Mouse (Mus musculus) liver, embryonic 14.5 days (tissue): ENCODE data around the gene Urb2. TPM values are rescaled to one million over a fixed set of nuclear protein-coding genes. Genes with fewer than 3 reads are reported as not detected.

Experiments used
- ATAC-seq: fragments of 200-750 bp; cut with Nextera tagmentation; 2 replicates; pipeline ENCODE4 v1.8.0; 2017; ENCODE audit warnings: moderate number of reproducible peaks, mild to moderate bottlenecking, moderate library complexity; ENCODE audit not compliant: insufficient read depth
- DNase-seq, 3 experiments: peaks; one replicate each; pipeline ENCODE4 v3.0.0-alpha.2; 2012 to 2013; ENCODE audit warnings: low read depth in 3 of 3, low spot score in 3 of 3
- H3K27ac ChIP-seq: fragments of 300-500 bp; sonication (generic); 2 replicates; pipeline ENCODE4 v1.5.1; 2014; ENCODE audit warnings: moderate library complexity, mild to moderate bottlenecking, control low read depth, inconsistent platforms
- H3K27me3 ChIP-seq: fragments of 300-500 bp; sonication (generic); 2 replicates; pipeline ENCODE4 v1.6.1; 2014; ENCODE audit warnings: mild to moderate bottlenecking, low read length, moderate library complexity; ENCODE audit not compliant: control insufficient read depth, insufficient read depth
- H3K36me3 ChIP-seq: fragments of 300-500 bp; sonication (generic); replicated peaks from 2 replicates; pipeline ENCODE4 v1.6.1; 2014; ENCODE audit warnings: low read depth; ENCODE audit not compliant: control insufficient read depth, insufficient read depth
- H3K4me1 ChIP-seq, 2 experiments: fragments of 200-500 bp in 1 of 2; fragments of 300-500 bp in 1 of 2; sonication (generic) in 1 of 2; replicated peaks; 2 replicates each; pipeline ENCODE4 v1.6.1; 2012 to 2014; ENCODE audit warnings: antibody characterized with exemption in 1 of 2, inconsistent platforms in 1 of 2, low read length in 1 of 2; ENCODE audit not compliant: control insufficient read depth in 2 of 2, insufficient read depth in 2 of 2
- H3K4me2 ChIP-seq: fragments of 300-500 bp; sonication (generic); 2 replicates; pipeline ENCODE4 v1.6.1; 2014; ENCODE audit warnings: low read depth, mild to moderate bottlenecking, control low read depth, moderate library complexity
- H3K4me3 ChIP-seq, 2 experiments: fragments of 200-500 bp in 1 of 2; fragments of 300-500 bp in 1 of 2; sonication (generic) in 1 of 2; 2 replicates each; pipeline ENCODE4 v1.5.1; 2012 to 2014; ENCODE audit warnings: low read depth in 2 of 2, low read length in 2 of 2, mild to moderate bottlenecking in 2 of 2, control low read depth in 1 of 2, inconsistent platforms in 1 of 2, moderate library complexity in 1 of 2; ENCODE audit not compliant: insufficient read depth in 1 of 2
- H3K9ac ChIP-seq: fragments of 300-500 bp; sonication (generic); replicated peaks from 2 replicates; pipeline ENCODE4 v1.6.1; 2014; ENCODE audit warnings: mild to moderate bottlenecking, control low read depth, moderate library complexity
- H3K9me3 ChIP-seq: fragments of 300-500 bp; sonication (generic); 2 replicates; pipeline ENCODE4 v1.6.1; 2016; ENCODE audit warnings: low read length, mixed read lengths; ENCODE audit not compliant: control insufficient read depth
- CTCF ChIP-seq: IDR thresholded peaks from 2 replicates; pipeline ENCODE4 v1.5.1; 2016; ENCODE audit warnings: antibody characterized with exemption, low read depth, control low read depth
- EP300 ChIP-seq: IDR thresholded peaks from 2 replicates; pipeline ENCODE4 v1.6.1; 2016; ENCODE audit warnings: antibody characterized with exemption, low read depth
- WGBS: fragments of 180-500 bp; shearing (Covaris S2); extraction: QIAGEN DNeasy Blood & Tissue Kit; methylation state at CpG from one replicate; pipeline ENCODE4 v1.1.7; 2014; ENCODE audit not compliant: insufficient replicate concordance; 5-methylcytosine and 5-hydroxymethylcytosine counted together
- polyA plus RNA-seq, 2 experiments: library from polyadenylated mRNA; depleted of rRNA in 1 of 2; stranded (reverse) in 1 of 2; unstranded in 1 of 2; fragments of >200 nt; fragmentation: Nextera tagmentation in 1 of 2; extraction: Ambion mirVana in 1 of 2; gene quantifications; 2 replicates each; pipeline versions ENCODE4 v1.2.1 to v1.2.3; 2012 to 2014

The Urb2 gene
- polyA plus RNA-seq, 2 experiments: 2.9 to 4.9 TPM

DNA sequence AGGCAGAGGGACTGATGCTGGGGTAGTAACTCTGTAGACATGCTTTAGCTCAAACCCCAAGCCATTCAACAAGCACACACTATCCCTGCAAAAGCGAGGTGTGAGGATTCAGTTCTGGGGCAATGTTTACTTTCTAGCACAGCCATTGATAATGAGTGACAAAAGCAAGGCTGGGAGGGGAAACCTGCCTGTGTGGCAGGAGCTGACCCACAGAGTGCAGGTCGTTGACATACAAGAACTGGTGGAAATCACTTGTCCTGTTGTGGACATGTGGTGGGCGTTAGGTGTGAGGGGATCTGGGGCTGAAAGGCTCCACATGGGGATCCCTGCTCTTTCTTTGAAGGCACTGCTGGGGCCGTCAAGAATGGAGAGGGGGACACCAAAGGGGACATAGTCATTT, 31.3 kb downstream of the Urb2 start:
- no peaks in the 10 kb centered on the region for H3K27me3 ChIP-seq
- ATAC-seq: no peak
- H3K9me3 ChIP-seq: no peaks in the 10 kb centered on the region
- H3K4me1 ChIP-seq: no peaks in the 10 kb centered on the region
- no peak overlapping the region for H3K27ac ChIP-seq
- WGBS: 60% methylated on average over 4 of the region's 4 CpGs
- no peak for DNase-seq
- no peak overlapping the region for H3K4me3 ChIP-seq
- TF ChIP-seq EP300 (no peak), CTCF (no peak)
- H3K9ac ChIP-seq: no peak overlapping the region
- H3K36me3 ChIP-seq: peaks cover 4% of the 10 kb centered on the region
- no peak overlapping the region for H3K4me2 ChIP-seq

GRCm38 (mm10) chr8:124056832-124057655, 35.7 kb downstream of the Urb2 start:
- no peaks in the 10 kb centered on the region for H3K27me3 ChIP-seq
- 64% methylated on average over 11 of the region's 11 CpGs for WGBS
- TF ChIP-seq EP300: no peak
- TF ChIP-seq CTCF: no peak
- no peaks in the 10 kb centered on the region for H3K36me3 ChIP-seq
- H3K4me1 ChIP-seq: no peaks in the 10 kb centered on the region
- H3K27ac ChIP-seq: no peak overlapping the region
- no peak overlapping the region for H3K9ac ChIP-seq
- ATAC-seq: no peak
- H3K9me3 ChIP-seq: no peaks in the 10 kb centered on the region
- no peak overlapping the region for H3K4me2 ChIP-seq
- H3K4me3 ChIP-seq: no peak overlapping the region
- no peak for DNase-seq

DNA sequence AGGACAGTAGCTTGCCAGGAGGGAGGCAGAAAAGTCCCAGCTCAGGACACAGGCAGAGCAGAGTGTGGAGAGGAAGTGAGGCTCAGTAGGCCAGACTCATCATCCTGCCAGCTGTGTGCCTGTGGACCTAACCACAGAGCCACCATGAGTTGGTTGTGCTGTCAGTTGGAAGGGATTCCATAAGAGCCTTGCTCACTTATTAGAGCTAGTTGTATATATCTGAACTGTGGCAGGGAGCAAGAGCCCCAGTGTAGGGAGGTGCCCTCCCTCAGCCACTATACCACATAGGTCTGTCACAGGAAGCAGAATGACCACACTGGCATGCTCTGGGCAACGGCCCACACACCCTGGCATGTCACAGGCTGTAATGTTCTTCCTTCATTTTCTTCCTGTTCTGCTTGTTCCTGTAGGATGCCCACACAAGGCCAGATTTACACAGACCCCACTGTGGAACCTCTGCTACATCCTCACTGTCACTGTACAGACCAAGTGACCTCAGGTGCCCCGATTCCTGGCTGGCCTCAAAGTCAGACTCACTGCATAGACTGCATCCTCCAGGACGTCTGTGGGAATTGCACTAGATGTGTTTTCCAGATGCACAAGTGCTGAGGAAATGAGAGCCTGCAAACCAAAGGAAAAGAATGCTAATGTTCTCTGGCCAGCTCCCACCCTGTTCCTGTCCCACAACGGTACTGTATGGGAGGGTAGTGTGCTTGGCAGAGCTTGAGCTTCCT, 45.2 kb downstream of the Urb2 start:
- WGBS: 25% methylated on average over 4 of the region's 4 CpGs
- Histone ChIP-seq H3K27ac (no peak overlapping the region), H3K4me3 (no peak overlapping the region), H3K36me3 (no peaks in the 10 kb centered on the region), H3K4me1 (no peaks in the 10 kb centered on the region; a peak in 1 of 4 replicates), H3K9me3 (no peaks in the 10 kb centered on the region), H3K4me2 (no peak overlapping the region), H3K9ac (no peak overlapping the region), H3K27me3 (no peaks in the 10 kb centered on the region)
- no peak for ATAC-seq
- no peak for TF ChIP-seq EP300
- TF ChIP-seq CTCF: no peak
- no peak for DNase-seq

DNA sequence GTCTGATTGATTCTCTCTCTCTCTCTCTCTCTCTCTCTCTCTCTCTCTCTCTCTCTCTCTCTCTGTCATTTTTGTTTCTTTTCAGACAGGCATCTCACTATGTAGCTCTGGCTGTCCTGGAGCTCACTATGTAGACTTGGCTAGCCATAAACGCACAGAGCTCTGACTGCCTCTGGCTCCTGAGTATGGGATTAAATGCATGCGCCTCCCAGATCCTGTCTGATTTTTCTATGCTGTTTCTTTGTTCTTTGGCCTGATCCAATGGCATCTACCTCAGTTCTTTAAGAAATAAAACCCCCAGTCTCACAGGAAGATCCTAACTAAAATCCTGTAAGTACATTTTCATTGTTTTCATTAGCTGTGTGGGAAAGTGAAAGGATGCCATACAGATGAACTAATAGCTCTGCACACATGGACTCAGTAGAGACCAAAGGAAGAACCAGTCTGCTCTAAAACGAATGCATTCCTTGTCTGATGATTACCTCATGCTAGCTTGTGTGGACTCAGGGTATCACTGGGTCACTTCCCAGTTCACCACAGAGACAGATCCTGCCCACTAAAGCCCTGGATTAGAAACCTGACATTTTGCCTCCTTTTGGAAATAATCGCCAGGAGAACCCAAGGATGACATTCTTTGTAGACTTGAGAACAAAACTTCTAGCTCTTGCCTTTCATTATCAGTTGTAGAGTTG, 45.9 kb downstream of the Urb2 start:
- H3K27me3 ChIP-seq: no peaks in the 10 kb centered on the region
- no peak for DNase-seq
- no peaks in the 10 kb centered on the region; a peak in 1 of 4 replicates for H3K4me1 ChIP-seq
- TF ChIP-seq CTCF: no peak
- TF ChIP-seq EP300: no peak
- 59% methylated on average over 4 of the region's 4 CpGs for WGBS
- no peak for ATAC-seq
- H3K27ac ChIP-seq: no peak overlapping the region
- H3K4me3 ChIP-seq: no peak overlapping the region
- no peaks in the 10 kb centered on the region for H3K9me3 ChIP-seq
- no peak overlapping the region for H3K9ac ChIP-seq
- H3K36me3 ChIP-seq: no peaks in the 10 kb centered on the region
- no peak overlapping the region for H3K4me2 ChIP-seq
